Mouse (Mus musculus): ENCODE measurements around the gene Pmpca.
A peak's percentile ranks its signal among the peaks of the same experiment; 100 is the strongest.
"Not testable (repeated sequence)": the region's sequence is repeated elsewhere in the genome, so short reads cannot be mapped to it uniquely, and the experiment has no call there.

Gene Pmpca

DNA sequence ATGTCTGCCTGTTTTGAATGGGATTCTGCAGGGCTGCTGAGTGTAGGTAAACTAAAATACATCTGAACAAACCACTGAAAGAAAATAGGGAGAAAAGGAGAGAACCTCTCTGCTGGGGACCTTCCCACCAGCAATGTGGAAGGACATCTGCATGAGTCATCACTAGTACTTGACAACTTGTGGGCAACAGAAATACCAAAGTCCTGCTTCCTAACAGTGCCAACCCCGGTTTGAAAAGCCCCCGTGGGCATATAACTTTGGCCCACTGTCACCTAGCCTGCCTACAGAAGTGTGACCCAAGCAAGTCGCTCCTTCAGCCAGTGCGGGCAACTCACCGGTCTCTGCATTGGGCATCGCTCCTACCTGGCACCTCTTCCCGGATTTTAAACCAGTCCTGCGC, 16.7 kb upstream of the Pmpca start:
- no peak for DNase-seq

DNA sequence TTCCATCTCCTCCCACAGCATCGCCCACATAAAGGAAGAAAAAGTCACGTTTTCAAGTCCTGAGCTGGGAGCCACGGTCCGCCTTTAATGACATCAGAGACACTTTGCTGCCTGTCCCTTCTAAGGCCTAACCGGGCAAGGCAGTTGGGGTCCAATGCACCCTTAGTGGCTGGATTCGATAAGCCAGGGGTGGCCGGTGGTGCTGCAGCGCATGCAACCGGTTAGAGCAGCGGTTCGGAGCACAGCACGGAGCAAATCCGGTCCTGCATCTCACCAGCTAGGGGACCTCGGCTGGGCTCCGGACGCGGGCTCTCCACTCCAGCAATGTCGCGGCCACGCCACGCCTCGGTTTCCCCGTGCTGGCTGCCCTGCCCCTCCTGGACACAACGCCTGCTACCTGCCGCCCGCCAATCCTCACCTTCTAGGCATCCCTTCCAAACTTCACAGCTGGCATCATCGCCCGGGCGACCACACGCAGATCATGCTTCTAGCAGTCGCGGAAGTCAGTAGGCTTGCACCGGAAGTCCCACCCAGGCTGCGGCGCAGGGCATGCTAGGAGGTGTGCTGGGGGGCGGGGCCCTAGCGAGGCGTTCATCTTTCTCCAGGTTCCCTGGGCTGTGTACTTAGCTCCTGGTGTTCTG, 8.9 kb upstream of the Pmpca start, which contains the start of gene Snapc4:
Gene Snapc4, minus strand, starts transcription at position 523 of the 641 bp plus-strand sequence.
- DNase-seq, result peak; percentile 85

DNA sequence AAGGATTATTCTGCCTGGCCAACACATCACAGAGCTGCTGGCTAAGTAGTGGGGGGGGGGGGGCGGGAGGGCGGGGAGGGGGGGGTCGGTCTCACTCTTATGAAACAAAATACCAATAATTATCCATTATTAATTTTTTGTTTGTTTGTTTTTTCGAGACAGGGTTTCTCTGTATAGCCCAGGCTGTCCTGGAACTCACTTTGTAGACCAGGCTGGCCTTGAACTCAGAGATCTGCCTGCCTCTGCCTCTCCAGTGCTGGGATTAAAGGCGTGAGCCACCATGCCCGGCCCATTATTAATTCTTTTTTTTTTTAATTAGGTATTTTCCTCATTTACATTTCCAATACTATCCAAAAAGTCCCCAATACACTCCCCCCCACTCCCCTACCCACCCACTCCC, 8.3 kb upstream of the Pmpca start:
- DNase-seq, result not testable (repeated sequence)

DNA sequence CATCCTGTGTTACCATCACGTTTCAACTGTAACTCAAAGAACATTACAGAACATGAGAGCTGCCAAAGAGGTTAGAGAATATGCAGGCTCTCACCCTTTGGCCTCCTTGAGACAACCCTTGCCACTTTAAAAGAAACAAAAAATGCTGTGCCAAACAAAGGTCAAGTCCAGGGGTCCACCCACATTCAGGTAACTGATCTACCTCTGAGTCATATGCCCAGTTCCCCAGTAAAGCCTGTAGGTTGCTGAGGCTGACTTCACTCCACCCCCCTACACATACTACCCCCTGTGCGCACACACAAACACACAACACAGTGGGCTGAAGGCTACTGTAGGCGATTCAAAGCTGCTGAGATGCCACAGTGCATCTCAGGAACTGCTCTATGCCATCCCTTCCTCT, 1.4 kb upstream of the Pmpca start:
- DNase-seq, result no peak

DNA sequence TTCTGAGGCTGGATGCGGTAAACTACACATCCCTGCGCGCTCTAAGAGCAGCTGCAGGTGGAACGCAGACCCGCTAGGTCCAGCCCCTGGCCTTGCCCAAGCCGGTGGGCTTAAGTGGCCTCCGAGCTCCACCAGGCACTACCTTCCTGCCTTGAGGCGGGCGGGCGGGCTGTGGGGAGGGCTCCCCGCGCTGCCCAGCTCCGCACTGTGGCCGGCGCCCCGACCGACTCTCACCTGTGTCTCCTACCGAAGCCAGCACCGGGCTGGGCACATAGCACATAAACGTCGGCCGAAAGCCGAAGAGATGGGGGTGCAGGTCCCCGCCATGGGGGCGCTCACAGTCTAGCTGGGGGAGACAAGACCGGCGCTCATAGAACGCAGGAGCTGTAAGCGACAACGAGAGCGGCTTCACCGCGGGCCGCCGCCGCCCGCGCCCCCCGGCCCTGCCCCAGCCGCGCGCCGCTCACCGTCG, 421 bp upstream of the Pmpca start:
- DNase-seq, result no peak

DNA sequence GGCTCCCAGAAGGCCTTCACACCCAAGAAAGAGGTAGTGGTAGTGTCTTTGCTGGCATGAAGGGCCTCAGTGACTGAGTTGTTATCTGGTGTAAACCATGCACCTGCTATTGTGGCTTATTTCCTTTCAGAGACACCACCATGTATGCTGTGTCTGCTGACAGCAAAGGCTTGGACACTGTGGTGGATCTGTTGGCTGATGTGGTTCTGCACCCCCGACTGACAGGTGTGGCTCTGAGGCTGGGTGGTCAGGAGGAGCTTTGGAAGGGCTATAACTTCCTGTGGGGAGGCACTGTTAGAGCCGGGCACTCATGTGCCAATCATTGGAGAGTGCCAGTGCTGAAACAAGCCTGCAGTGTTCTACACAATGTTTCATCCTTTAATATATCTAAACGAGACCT, 1.8 kb downstream of the Pmpca start:
- DNase-seq, result no peak

DNA sequence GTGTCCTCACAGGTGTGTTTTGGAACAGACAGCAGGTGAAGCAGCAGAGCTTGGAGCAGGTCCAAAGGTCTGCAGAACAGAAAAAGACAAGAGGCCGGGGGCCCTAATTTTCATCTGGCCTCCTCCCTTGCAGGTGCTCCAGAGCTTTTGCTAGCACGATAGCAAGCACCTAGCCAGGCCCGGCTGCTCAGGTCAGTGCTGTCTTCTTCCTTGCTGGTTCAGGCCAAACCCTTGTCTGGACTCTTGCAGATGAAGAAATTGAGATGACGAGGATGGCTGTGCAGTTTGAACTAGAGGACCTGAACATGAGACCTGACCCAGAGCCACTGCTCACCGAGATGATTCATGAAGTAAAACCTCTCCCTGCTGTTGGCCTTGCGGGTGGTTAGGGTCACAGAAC, 2.5 kb downstream of the Pmpca start:
- no peak for DNase-seq

DNA sequence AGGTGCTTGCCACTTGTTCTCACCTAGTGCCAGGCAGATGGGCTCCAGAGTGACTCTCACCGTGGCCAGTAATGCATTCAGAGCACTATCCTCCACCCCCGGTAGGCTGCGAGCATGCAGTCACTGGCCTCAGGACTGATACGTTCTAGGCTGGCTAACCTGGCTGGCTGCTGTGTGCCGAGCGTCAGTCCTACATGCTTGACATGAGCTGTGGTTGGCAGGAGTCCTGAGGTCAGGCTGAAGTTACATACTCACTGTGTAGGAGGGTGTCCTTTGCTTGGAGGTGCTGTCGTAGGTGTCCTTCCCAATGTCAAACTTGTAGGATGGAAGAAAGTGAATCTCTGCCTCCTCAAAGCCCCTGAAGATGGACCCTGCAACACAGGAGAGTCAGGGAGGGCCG, 9.8 kb downstream of the Pmpca start:
- DNase-seq, result no peak

DNA sequence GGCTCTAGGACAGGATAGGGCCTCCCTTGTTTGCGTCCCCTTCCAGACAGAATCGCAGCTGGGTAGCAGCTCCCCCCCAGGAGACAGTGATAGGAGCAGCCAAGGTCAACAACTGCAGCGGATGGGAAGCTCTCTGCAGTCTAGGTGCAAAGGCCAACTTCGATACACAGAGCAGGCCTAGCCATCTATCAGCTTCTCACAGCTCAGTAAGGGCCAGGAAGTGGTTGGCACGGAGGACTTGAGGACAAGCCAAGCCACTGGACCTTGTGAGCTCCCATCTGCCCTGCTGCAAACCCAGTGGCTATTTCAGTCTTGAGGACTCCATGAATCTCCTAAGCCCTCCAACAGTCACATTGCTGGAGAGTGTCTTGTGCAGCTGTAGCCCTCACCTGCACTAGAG, 10.5 kb downstream of the Pmpca start:
- no peak for DNase-seq

DNA sequence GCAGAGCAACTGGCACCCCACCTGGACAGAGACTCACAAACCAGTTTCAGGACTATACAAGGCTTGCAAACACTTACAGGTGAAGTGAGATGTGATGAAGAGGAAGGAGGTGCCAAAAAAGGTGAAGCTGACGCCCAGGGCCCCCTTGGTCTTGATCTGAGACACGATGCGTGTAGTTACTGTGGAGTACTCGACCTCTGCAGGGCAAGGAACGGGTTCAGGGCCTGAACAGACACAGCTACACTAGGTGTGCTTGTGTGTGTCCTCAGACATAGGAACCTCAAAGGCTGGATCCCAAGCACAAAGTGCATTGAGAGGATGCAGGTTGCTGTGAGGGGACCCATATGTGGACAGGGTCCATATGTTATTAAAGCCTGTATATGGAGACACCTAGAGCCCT, 11.2 kb downstream of the Pmpca start:
- DNase-seq, result no peak

DNA sequence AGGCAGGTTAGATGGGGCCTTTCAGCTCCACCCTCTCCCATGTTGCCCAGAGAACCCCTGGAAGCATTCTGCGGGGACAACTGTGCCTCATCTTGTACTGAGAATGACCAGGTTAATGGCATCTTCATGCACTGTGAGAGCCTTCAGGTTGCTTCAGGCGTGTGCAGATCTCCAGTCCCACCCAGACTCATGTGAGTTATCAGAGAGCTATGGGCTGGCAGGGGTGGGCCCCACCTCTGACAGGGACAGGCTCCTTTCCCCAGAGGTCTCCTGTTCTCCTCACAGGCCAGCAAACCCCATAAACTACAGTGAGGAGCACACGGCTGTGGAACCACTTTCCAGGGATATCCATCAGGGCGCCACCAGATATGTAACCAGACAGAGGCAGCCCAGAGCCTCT, 11.9 kb downstream of the Pmpca start:
- DNase-seq, result no peak

DNA sequence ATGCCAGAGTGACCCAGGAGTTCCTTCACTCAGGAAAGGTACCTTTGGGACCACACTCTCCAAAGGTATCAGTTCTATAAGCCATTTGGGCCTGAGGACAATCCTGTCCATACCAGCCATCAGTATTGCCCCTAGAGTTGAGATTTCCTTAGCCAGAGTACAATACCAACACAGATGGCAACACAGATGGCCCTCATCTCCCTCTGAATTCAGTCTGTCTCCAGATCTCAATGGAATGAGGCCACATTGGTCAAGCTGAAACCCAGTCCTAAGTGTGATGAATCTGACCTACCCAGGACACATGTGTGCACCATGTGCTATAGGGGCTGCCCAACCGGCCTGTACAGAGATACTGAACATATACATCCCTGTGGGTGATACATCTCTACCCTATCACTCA, 13.1 kb downstream of the Pmpca start:
- no peak for DNase-seq

DNA sequence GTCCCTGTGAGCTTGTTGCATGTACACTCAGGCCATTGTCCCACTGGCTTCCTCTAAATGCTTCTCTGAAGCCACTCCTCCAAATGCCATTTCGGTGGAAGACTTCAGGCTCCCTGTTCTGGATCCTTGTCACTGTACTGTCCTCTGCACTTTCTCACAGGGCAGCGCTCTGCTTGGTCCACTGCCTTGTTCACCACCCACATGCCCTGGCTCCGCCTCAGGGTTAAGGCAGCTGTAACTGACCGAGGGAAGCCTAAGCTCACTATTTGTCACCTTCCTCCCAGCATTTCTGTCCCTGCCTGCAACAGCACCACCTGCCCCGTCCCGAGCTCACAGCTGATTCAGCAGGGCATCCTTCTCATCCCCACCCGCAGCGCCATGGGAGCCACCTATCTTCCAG, 14.2 kb downstream of the Pmpca start:
- no peak for DNase-seq

DNA sequence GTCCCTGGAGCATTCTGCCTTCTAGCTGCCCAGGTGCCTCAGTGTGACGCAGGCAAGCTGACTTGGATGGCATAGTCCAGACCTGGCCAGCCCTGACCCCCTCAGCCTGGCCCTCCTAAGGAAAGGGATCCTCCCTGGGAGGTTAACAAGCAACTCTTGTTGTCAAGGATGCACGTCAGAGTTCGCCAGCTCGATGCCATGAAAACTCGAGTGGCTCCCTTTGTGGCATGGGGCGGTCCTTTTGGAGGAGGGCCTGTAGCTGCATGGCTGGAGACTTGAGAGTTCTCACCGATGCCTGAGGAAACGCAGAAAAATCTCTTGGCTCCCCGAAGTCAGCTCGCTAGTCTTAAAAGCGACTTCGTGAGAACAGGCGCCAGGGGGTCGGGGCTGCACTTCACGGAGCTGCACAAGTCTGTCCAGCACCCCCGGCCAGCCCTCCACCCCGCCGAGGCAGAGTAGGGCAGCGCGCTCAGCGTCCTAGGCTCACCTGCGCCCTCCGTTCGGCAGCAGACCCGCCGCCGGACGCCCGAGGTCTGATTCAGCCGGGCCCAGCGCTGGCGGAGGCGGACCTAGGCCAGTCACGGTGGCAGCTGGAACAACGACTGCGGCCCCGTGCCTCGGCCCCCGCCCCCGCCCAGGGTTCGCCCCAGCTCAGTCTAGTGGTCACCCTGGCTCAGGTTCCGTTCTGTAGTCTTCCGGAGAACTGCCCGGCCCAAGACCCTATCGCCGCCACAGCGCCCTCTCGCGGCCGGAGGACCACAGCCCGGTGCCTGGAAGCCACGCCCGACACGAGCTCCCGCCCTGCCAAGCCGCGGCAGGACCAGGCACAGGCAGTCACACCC, 19.6 kb downstream of the Pmpca start, which contains the start of gene Inpp5e:
Gene Inpp5e, minus strand, starts transcription at position 689 of the 842 bp plus-strand sequence.
- peak; percentile 98 for DNase-seq

DNA sequence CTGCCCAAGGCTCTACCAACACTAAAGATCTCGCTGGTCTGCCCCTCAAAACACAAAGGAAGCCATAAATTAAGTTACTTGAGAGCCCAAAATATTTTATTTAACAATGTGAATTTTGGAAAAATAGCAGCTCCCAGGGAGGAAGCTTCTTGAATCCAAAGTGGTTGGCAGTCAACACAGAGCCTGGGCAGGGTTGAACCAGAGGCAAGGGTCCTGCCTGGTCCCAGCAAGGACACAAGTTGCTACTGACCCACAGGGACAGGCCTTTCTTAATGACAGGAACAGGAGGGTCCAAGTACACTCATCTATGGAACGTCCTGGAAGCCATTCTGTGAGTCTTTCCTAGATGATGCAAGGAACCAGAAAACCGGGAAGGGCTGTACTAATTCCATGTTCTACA, 20.2 kb downstream of the Pmpca start:
- no peak for DNase-seq

DNA sequence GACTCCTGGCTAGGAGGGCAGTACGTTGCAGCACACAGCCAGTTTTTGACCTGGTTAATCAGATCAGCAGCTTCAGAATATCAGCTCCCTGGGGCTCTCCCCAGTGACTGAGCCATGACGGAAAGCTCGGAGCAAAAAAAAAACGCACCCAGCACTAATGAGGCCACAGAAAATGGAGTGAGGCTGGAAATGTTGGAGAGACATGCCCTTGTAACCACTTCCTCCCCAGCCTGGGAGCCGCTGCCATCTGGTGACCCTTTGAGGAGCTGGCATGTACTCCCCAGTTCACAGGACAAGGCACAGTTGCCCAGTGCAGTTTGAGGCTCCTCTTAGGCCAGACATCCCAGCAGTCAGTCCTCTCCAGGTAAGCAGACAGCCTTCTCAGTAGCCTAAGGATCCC, 21.0 kb downstream of the Pmpca start:
- DNase-seq, result no peak

DNA sequence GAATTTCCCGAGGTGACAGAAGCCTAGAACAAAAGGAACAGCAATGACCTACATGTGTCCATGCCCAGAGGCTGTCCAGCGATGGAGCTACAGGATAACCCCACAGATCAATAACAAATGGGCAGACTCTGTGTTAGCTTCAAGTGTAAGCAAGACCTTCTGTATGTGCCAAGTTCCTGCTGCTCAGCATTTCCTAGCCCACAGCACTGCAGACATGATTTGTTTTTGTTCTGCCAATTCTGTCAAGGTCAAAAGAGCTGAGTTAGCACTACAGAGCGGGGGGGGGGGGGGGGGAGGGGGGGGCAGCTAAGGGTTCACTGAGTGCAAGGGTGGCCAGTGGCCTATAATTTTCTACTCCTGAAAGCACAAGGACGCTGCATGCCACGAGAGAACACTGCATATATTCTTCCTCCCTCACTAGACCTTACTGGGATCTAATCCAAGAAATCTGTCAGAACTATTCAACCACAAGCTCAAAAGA, 21.8 kb downstream of the Pmpca start:
- no peak for DNase-seq

DNA sequence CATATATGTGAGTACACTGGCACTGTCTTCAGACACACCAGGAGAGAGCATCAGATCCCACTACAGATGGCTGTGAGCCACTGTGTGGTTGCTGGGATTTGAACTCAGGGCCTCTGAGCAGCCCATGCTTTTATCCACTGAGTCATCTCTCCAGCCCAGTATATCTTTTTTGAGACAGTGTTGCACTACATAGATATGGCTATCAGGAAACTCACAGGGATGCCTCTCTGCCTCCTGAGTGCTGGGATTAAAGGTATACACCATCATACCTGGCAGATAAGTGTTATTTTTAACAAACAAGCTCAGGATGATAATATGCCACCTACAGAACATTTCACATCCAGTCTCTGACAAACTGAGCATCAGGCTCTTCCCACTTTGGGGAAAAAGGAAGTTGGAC, 27.9 kb downstream of the Pmpca start:
- DNase-seq, result no peak

DNA sequence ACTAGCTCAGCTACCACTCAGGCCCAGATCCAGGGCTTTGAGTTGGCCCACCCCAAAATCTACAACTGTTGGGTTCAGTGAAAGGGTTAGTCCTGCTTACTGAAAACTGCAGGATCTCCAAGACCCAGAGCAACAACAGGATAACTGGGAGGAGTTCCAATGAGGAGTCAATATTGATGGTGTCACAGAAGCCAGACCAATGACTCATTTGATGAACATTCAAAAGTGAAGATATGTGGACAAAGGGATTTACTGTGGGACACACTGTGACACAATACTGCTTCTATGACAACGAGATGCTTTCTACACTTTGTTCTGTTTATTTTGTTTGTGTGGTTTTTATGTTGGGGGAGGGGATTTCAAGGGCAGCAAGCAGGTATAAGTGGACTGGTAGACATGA, 29.0 kb downstream of the Pmpca start:
- DNase-seq, result no peak

DNA sequence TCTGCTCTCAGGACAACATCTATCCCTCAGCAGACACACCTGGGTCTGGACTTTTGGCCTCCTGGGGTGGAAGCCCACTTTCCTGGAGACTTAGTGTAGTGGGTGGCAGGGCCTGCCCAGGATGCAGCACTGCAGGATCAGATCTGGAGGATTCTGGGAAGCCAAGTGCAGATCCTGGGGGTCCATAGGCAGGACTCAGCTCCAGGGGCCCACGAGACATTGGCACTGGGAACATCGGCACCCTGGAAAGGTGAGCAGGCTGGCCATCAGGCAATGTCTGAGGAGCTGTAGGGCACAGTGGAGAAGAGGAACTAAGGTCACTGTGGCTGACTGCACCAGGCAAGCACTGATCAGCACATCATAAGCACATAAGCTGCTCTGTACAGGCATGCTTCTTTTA, 32.8 kb downstream of the Pmpca start:
- DNase-seq, result no peak

DNA sequence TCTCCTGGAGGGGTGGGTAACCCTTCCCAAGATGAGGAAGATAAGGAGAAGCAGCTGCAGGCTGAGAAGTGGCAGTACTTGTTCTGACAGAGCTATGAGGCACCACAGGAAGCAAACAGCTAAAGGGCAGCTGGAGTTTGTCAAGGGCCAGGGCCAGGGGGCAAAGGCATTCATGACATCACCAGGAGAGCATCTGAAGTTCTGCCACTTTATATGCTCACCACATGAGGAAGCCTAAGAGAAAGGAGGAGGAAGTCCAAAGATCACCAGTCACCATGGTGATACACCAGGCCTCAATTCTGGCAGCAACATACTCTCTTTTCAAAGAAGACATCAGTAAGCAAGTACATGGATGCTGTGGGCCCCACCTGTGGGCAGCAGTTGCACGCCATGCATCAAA, 33.9 kb downstream of the Pmpca start:
- no peak for DNase-seq

DNA sequence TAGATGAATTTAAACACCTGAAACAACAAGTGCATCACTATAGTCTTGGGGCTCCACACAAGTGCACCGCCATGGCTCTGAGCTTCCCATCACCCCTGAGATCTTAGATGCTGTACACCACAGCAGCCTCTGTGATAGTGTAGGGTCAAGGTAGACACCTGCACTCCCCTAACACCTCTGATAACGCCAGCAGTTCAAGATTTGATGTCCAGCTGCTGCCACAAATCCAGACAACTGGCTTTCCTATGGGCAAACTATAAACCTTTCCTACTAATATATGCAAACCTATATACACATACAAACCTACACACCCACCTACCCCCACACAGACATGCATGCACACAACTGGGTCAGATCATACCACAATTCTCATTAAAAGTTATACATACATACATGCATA, 35.4 kb downstream of the Pmpca start:
- DNase-seq, result no peak

DNA sequence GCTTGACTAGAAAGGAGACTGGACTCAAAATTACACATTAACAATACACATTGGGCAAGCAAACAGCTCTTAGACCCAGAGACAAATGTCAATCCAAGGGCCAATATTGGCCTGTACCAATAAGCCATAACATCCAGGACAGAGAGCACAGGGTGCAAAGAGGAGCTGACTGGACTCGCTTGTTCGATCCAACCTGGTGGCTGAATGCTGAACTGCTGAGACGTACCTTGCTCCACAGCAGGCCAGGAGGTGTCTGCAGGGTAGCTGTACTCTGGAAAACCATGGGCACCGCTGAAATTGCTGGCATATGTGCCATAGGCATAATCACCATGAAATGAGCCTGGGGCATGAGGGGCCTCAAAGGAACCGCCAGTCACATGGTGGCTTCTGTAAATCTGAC, 40.7 kb downstream of the Pmpca start:
- DNase-seq, result no peak

Measured in right cerebral cortex, postnatal 14 days (tissue).